ENCODE assay signal across 17 mouse cellular contexts in genomic region chr15:101258420-101258819, GRCm38 (mm10). TPM values are rescaled to one million over a fixed set of nuclear protein-coding genes. Genes with fewer than 3 reads are reported as not detected.
DNase-seq lines count a peak whose midpoint lies in the region; ATAC-seq and TF ChIP-seq lines count a peak whose summit lies in the region.
"Had no signal": no experiment of that assay in that cellular context is flagged by ENCODE, and none has a peak within 500 bp of the region (broad histone marks: within the 10 kb centered on the region; RNA-seq: fewer than 3 reads in every experiment).

No protein-coding gene starts in this region.

- H3K9ac ChIP-seq in heart, embryonic 13.5 days, result peak overlapping the region; percentile 24; the same call in 1 of the 2 replicates
- H3K9ac ChIP-seq in heart, embryonic 11.5 days (ENCODE audit: low read depth, low read length), result no peak overlapping the region
- no peak overlapping the region for H3K9ac ChIP-seq in forebrain, embryonic 11.5 days (ENCODE audit: low read length)
- H3K9ac ChIP-seq: limb, embryonic 12.5 days; liver, embryonic 15.5 days; midbrain, embryonic 15.5 days; neural tube, embryonic 13.5 days had no signal

- ATAC-seq in heart, embryonic 13.5 days (ENCODE audit: extremely low read depth, insufficient number of reproducible peaks, low FRiP score, low TSS enrichment), result no peak
- no peak for ATAC-seq in heart, embryonic 11.5 days (replicated peaks; ENCODE audit: insufficient number of reproducible peaks, low FRiP score, low TSS enrichment)
- ATAC-seq in forebrain, embryonic 11.5 days (replicated peaks; ENCODE audit: low FRiP score), result no peak
- ATAC-seq: intestine, embryonic 16.5 days; midbrain, embryonic 15.5 days had no signal

- no peak overlapping the region for H3K27ac ChIP-seq in heart, embryonic 13.5 days (replicated peaks)
- H3K27ac ChIP-seq in heart, embryonic 11.5 days (ENCODE audit: low read depth, low read length), result no peak overlapping the region
- H3K27ac ChIP-seq in thymus, adult 2 months (ENCODE audit: control insufficient read depth, insufficient read depth, low read length), result peak overlapping the region; percentile 56
- H3K27ac ChIP-seq in forebrain, embryonic 11.5 days (ENCODE audit: low read depth, low read length), result no peak overlapping the region
- H3K27ac ChIP-seq: limb, embryonic 12.5 days; liver, embryonic 15.5 days; midbrain, embryonic 15.5 days; neural tube, embryonic 13.5 days had no signal

- peaks cover 74% of the 10 kb centered on the region for H3K4me1 ChIP-seq in heart, embryonic 13.5 days
- peaks cover 43% of the 10 kb centered on the region for H3K4me1 ChIP-seq in heart, embryonic 11.5 days (ENCODE audit: control insufficient read depth, insufficient read depth, low read length)
- H3K4me1 ChIP-seq in thymus, adult 2 months (replicated peaks; ENCODE audit: control insufficient read depth, insufficient read depth, low read length), result peaks cover 87% of the 10 kb centered on the region
- H3K4me1 ChIP-seq in forebrain, embryonic 11.5 days (replicated peaks; ENCODE audit: control insufficient read depth, insufficient read depth, low read length), result peaks cover 3% of the 10 kb centered on the region; the same call in 1 of the 2 replicates
- peaks cover 22% of the 10 kb centered on the region for H3K4me1 ChIP-seq in lung, adult 2 months (ENCODE audit: control insufficient read depth, insufficient read depth, low read length)

- no peak overlapping the region for H3K4me2 ChIP-seq in heart, embryonic 13.5 days
- no peak overlapping the region for H3K4me2 ChIP-seq in heart, embryonic 11.5 days
- no peak overlapping the region for H3K4me2 ChIP-seq in forebrain, embryonic 11.5 days (ENCODE audit: low read depth, low read length, severe bottlenecking)
- H3K4me2 ChIP-seq: limb, embryonic 12.5 days; liver, embryonic 15.5 days; midbrain, embryonic 15.5 days; neural tube, embryonic 13.5 days had no signal

- no peaks in the 10 kb centered on the region for H3K27me3 ChIP-seq in heart, embryonic 13.5 days (replicated peaks)
- no peaks in the 10 kb centered on the region for H3K27me3 ChIP-seq in heart, embryonic 11.5 days (ENCODE audit: control insufficient read depth, insufficient read depth, low read length)
- no peaks in the 10 kb centered on the region for H3K27me3 ChIP-seq in thymus, adult 2 months (ENCODE audit: control insufficient read depth, insufficient read depth, low read length)
- no peaks in the 10 kb centered on the region for H3K27me3 ChIP-seq in forebrain, embryonic 11.5 days (ENCODE audit: control insufficient read depth, insufficient read depth, low read length)
- H3K27me3 ChIP-seq: midbrain, embryonic 15.5 days; neural tube, embryonic 13.5 days had no signal

- WGBS in heart, embryonic 13.5 days, result 77% methylated on average over 11 of the region's 11 CpGs
- WGBS in heart, embryonic 11.5 days (ENCODE audit: insufficient replicate concordance), result 80% methylated on average over 11 of the region's 11 CpGs
- WGBS in thymus, adult 2 months, result 3% methylated on average over 11 of the region's 11 CpGs
- 84% methylated on average over 11 of the region's 11 CpGs for WGBS in forebrain, embryonic 11.5 days
- WGBS in lung, adult 2 months, result 77% methylated on average over 11 of the region's 11 CpGs

- H3K4me3 ChIP-seq in heart, embryonic 13.5 days, result no peak overlapping the region
- H3K4me3 ChIP-seq in heart, embryonic 11.5 days (ENCODE audit: low read depth, low read length), result no peak overlapping the region
- H3K4me3 ChIP-seq in thymus, adult 2 months (ENCODE audit: control insufficient read depth, insufficient read depth, low read length), result no peak overlapping the region
- H3K4me3 ChIP-seq in forebrain, embryonic 11.5 days (ENCODE audit: low read depth, low read length), result no peak overlapping the region
- no peak overlapping the region for H3K4me3 ChIP-seq in lung, adult 2 months (replicated peaks; ENCODE audit: extremely low read depth, low read depth, low read length)
- H3K4me3 ChIP-seq: erythroblast, embryonic 14.5 days; limb, embryonic 12.5 days; liver, embryonic 15.5 days; midbrain, embryonic 15.5 days; neural tube, embryonic 13.5 days had no signal

- no peaks in the 10 kb centered on the region for H3K36me3 ChIP-seq in heart, embryonic 13.5 days
- no peaks in the 10 kb centered on the region for H3K36me3 ChIP-seq in heart, embryonic 11.5 days (ENCODE audit: control insufficient read depth, insufficient read depth, low read length)
- no peaks in the 10 kb centered on the region for H3K36me3 ChIP-seq in thymus, adult 2 months (ENCODE audit: control insufficient read depth, insufficient read depth, low read length)
- H3K36me3 ChIP-seq in forebrain, embryonic 11.5 days (ENCODE audit: control insufficient read depth, insufficient read depth, low read length), result no peaks in the 10 kb centered on the region
- H3K36me3 ChIP-seq: liver, embryonic 15.5 days; midbrain, embryonic 15.5 days; neural tube, embryonic 13.5 days had no signal

- no peaks in the 10 kb centered on the region for H3K9me3 ChIP-seq in heart, embryonic 13.5 days
- H3K9me3 ChIP-seq in heart, embryonic 11.5 days (replicated peaks; ENCODE audit: control insufficient read depth, low read length), result no peaks in the 10 kb centered on the region
- no peaks in the 10 kb centered on the region for H3K9me3 ChIP-seq in forebrain, embryonic 11.5 days (ENCODE audit: control insufficient read depth, low read length)
- H3K9me3 ChIP-seq: limb, embryonic 12.5 days; liver, embryonic 15.5 days; midbrain, embryonic 15.5 days; neural tube, embryonic 13.5 days had no signal

- 0 out of 2 replicates have a peak, but pooled peaks have one; percentile 20 for TF ChIP-seq POLR2A in thymus, adult 2 months (IDR thresholded peaks at IDR 0.05; ENCODE audit: control insufficient read depth, extremely low read depth, insufficient read depth, low read length, poor library complexity)
- no peak for TF ChIP-seq POLR2A in lung, adult 2 months (IDR thresholded peaks at IDR 0.05; ENCODE audit: borderline replicate concordance, extremely low read depth, low read depth, low read length)

- DNase-seq in CD4-positive, CD25-positive, alpha-beta regulatory T cell, adult 2 months (ENCODE audit: low read depth, low spot score), result peak; percentile 91
- DNase-seq in induced T-regulatory cell, adult 2 months (ENCODE audit: low read depth), result peak; percentile 93
- DNase-seq in thymus, adult 2 months, result peak; percentile 88
- DNase-seq in forebrain, embryonic 11.5 days (ENCODE audit: low spot score), result no peak
- DNase-seq in cerebellum, postnatal 4 days (ENCODE audit: low spot score in 2 of 2), result no peak
- DNase-seq in lung, adult 2 months, result no peak
- DNase-seq: cerebellum, adult 8-10 months; kidney, postnatal 10 days; layer of hippocampus, postnatal 36 days had no signal

- no peak for TF ChIP-seq CTCF in thymus, adult 2 months (IDR thresholded peaks at IDR 0.05; ENCODE audit: borderline replicate concordance, control insufficient read depth, extremely low read depth, insufficient read depth, low read length, poor library complexity)
- no peak for TF ChIP-seq CTCF in lung, adult 2 months (IDR thresholded peaks at IDR 0.05; ENCODE audit: insufficient read depth, low read length)

RNA-seq across cellular contexts. Expression of gene Nr4a1, which starts 4.4 kb away (rescaled TPM):
- 10.4 and 10.8 TPM in 2 replicates for polyA plus RNA-seq in heart, embryonic 13.5 days (2015; fragmentation: Nextera tagmentation; extraction: Ambion mirVana)
- 7.5 and 8.1 TPM in 2 replicates for polyA plus RNA-seq in heart, embryonic 11.5 days (2014; fragmentation: Nextera tagmentation; extraction: Ambion mirVana)
- polyA plus RNA-seq in thymus, adult 2 months (2012; rRNA removed), result 164 TPM in 2 replicates
- polyA plus RNA-seq in forebrain, embryonic 11.5 days (2014; fragmentation: Nextera tagmentation; extraction: Ambion mirVana), result 2.6 and 2.7 TPM in 2 replicates
- 40.0 and 43.4 TPM in 2 replicates for polyA plus RNA-seq in lung, adult 2 months (2012; rRNA removed)

RNA-seq across cellular contexts. Expression of gene Atg101, which starts 25.7 kb away (rescaled TPM):
- 50.6 and 56.1 TPM in 2 replicates for polyA plus RNA-seq in heart, embryonic 13.5 days (2015; fragmentation: Nextera tagmentation; extraction: Ambion mirVana)
- polyA plus RNA-seq in heart, embryonic 11.5 days (2014; fragmentation: Nextera tagmentation; extraction: Ambion mirVana), result 49.4 and 50.1 TPM in 2 replicates
- 68.5 and 75.2 TPM in 2 replicates for polyA plus RNA-seq in thymus, adult 2 months (2012; rRNA removed)
- polyA plus RNA-seq in forebrain, embryonic 11.5 days (2014; fragmentation: Nextera tagmentation; extraction: Ambion mirVana), result 62.1 and 65.7 TPM in 2 replicates
- 36.1 and 38.6 TPM in 2 replicates for polyA plus RNA-seq in lung, adult 2 months (2012; rRNA removed)

RNA-seq across cellular contexts. Expression of gene Grasp, which starts 34.4 kb away (rescaled TPM):
- 3.8 and 4.4 TPM in 2 replicates for polyA plus RNA-seq in heart, embryonic 13.5 days (2015; fragmentation: Nextera tagmentation; extraction: Ambion mirVana)
- 4.1 TPM in 2 replicates for polyA plus RNA-seq in heart, embryonic 11.5 days (2014; fragmentation: Nextera tagmentation; extraction: Ambion mirVana)
- 10.2 and 15.4 TPM in 2 replicates for polyA plus RNA-seq in thymus, adult 2 months (2012; rRNA removed)
- 4.6 and 5.6 TPM in 2 replicates for polyA plus RNA-seq in forebrain, embryonic 11.5 days (2014; fragmentation: Nextera tagmentation; extraction: Ambion mirVana)
- 36.6 and 58.8 TPM in 2 replicates for polyA plus RNA-seq in lung, adult 2 months (2012; rRNA removed)

RNA-seq across cellular contexts. Expression of gene 6030408B16Rik, which starts 34.6 kb away (rescaled TPM):
- polyA plus RNA-seq in heart, embryonic 13.5 days (2015; fragmentation: Nextera tagmentation; extraction: Ambion mirVana), result 2.4 and 3.0 TPM in 2 replicates
- polyA plus RNA-seq in heart, embryonic 11.5 days (2014; fragmentation: Nextera tagmentation; extraction: Ambion mirVana), result 1.3 and 2.2 TPM in 2 replicates
- polyA plus RNA-seq in thymus, adult 2 months (2012; rRNA removed), result 0.55 and 0.88 TPM in 2 replicates
- polyA plus RNA-seq in forebrain, embryonic 11.5 days (2014; fragmentation: Nextera tagmentation; extraction: Ambion mirVana), result 0.21 and 0.71 TPM in 2 replicates
- 35.1 and 39.4 TPM in 2 replicates for polyA plus RNA-seq in lung, adult 2 months (2012; rRNA removed)
- polyA plus RNA-seq: erythroblast, embryonic 14.5 days had no signal

Comparison
In these comparisons a context has a peak if more than half of its experiments do, and no peak if none do; other contexts are left out.
1. DNase-seq: peak in CD4-positive, CD25-positive, alpha-beta regulatory T cell, adult 2 months (single experiment), induced T-regulatory cell, adult 2 months (single experiment) and thymus, adult 2 months (single experiment); none in forebrain, embryonic 11.5 days (single experiment), cerebellum, postnatal 4 days (0 of 2) and lung, adult 2 months (single experiment).